Mouse (Mus musculus): ENCODE data around the gene Orm3.

Gene Orm3

DNA sequence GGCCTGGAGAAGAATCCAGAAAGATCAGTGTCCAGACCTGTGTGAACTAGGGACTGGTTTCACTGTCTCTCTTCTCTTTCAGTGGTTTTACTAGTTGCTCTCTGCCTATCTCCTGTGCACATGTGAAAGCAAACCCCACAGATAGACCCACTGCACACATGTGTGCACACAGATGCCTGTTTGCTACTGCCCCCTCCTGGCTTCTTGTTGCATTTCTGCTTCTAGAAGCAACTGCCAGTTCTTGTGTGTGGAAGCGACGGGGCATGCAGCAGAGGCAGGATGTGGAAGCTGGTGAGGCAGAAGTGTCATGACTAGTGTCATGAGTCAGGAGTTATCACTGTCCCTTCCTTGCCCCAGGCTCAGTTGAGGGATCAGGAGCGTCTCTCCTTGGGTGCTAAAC, 15.9 kb downstream of the Orm3 start:
- peak; percentile 70 for DNase-seq

DNA sequence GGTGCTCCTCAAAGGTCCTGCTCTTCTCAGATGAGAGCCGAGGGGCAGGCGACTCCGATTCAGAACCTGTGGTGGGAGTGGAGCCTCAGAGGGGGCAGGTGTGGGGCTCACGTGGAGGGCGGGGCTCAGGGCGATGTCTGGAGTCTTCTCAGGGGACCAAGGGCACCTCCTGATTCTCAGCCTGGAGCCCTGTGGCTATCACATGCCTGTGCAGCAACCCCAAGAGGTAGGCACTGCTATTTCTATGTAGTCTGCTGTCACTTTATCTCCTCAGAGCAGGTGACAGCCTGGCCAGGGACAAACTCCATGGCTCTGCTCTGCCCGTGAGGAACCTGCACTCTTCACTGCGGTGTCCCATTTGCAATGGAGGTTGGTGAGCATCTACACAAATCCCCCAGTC, 17.4 kb downstream of the Orm3 start:
- DNase-seq, result no peak

DNA sequence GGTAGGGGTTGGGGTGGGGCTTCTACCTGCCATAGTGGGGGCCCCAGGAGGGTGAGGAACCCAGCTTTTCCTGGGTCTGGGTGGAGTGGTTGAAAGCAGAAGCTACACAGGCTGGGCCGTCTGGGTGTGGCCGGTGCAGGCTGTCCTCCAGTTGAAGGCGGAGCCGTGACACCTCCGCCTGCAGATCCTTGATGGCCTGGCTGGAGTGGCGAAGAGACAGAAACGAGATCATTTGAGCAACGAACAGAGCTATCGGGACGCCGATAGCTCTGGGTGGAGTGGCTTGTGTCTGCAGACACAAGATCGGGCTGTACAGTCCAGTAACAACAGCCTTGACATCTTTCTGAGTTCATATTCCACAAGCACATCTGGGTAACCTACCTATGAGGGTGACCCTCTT, 18.4 kb downstream of the Orm3 start:
- DNase-seq, result no peak

DNA sequence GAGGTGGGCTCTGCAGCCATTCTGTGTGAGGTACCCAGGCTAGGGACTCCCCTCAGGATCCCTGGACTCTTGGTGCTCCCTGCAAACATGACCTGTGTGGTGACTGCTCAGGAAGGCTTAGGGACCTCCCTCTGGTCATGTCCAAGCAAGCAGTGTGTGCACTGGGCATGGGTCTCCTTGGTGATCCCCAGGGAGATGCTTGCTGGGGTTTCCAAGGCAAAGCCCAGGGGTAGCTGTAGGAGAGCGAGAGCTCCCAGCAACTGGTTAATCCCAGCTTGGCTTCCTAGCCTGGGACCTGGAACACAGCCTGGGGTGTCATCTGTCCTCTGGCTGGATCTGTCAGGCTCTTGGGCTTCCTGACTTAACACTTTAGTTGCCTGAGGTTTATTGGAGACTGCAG, 19.4 kb downstream of the Orm3 start:
- DNase-seq, result no peak

DNA sequence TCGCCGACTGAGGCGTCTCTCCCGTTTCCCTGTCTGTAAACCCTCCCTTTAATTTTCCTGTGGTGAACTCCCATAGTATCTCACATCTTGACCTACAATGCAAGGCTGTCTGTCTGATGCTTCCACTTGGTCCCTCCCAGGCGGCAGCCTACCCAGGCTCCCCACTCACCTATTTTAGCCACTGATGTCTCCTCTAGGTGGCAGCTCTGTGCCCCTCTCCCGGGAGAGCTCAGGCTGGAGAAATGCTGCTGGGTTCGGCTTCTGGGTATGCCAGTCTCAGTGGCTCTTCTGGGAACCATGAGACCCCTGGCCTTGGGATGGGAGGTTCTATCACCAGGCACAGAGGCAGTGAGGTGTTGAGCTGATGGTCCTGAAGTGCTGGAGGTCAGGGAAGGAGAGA, 21.5 kb downstream of the Orm3 start:
- DNase-seq, result peak; percentile 40

DNA sequence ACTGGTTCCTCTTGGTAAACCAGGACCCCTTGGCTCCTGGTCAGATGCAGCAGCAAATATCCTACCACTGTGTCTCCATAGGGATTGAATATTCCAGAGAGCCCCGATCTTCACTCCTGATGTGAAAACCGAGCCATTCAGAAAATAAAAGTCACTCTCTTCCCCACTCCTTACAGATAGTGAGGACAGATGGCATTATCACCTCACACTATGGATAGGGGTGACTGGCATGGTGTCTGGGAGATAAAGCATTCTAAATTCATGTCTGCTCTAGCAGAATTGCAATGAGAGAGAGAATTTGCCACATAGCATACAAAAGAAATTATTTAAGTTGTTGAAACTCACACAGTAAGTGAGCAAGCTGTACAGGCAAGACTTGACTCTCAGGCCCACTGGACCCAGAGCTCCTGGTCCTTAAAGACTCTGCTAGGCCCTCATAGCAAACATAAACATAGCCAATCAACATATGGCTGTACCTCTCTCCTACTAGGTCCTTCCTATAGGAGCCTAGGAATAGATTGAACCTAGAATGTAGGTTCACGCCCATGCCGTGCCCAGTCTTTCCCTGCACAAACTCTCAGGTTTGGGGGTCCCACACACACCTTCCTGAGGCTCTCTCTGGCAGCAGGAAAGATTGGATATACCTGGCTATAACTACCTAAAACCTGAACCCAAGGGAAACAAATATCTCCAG, 26.9 kb downstream of the Orm3 start:
- DNase-seq, result no peak

DNA sequence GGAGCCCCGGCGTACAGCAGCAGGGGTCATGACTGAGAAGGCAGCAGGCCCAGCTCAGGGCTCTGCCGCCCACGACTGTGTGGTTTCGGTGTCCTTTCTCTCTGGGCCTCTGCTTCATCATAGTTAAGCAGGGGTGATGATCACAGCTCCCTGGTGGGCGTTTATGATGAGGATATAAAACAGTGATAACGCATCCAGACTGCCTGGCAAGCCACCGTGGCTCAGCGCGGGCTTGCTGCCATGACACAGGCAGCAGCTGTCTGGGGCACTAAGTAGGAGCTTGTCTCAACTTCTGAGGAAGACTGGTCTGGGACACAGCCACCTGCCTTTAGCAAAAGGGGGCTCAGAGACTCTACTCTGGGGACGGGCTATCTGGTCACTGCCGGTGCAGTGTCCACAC, 27.5 kb downstream of the Orm3 start:
- no peak for DNase-seq

DNA sequence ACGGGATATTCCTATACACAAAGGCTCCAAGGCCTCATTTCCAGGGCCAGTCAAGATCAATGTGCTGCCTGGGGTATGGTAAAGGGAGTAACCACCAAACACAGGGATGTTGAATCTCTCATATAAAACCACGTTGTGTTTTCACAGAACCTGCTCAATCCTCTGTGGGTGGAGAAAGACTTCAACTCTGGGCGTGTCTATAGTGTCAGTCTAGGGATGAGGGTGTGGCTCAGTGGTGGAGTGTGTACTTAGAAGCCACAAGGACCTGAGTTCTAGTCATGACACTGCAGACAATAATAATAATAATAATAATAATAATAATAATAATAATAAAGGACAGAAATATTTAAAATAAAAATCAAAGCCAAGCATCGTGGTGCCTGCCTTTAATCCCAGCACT, 28.3 kb downstream of the Orm3 start:
- no peak for DNase-seq

DNA sequence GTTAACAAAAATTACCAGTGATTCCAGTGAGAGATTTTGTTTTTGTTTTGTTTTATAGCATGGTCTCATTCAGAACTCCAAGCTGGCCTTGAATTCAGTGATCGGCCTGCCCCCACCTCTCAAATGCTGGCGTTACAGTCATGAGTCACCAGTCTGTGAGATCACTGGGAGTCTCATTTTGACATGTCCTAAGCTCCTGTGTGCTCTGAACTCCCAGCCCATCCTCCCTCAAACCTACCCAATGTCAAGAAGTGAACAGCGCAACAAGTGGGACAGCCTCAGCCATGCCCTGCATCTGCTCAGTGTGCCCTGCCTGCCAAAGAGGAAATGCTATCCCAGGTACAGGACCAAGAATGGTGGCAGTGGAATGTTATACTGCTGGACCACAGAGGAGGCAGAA, 29.3 kb downstream of the Orm3 start:
- DNase-seq, result no peak

DNA sequence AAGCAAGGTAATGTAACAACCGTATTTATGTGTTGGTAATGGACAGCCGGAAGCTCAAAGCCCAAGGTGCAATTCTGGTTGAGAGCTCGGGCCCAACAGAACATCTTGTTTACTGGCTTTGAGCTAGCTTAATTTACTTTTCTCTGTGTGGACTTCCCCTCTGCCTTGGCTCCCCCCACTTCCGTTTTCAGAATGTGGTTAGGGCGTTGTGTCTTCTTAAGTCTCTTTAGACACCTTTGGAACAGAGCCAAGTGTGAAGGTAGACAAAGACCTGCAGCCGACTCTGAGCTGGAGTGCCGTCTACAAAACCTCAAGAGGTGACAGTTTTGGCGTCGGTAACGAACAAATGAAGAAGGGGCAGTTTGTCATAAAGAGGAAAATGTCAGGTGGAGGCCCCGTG, 29.8 kb downstream of the Orm3 start:
- peak; percentile 83 for DNase-seq

DNA sequence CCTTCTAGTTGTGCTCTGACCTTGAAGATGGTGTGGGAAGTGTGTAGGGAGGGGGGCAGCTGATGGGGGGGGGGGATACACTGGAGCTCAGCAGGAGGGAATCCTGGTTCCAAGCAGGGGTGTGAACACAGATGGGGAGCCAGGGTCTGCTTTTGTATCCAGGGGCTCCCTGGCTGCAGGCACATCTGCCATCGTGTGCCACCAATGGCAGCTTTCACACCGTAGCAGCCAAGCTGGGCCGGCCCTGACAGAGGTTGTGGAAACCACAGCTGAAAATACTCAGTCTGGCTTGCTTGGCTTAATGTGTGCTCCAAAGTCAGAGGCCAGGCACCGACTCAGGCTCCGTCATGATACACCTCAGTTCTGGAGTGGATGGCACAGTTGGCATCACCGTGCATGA, 32.1 kb downstream of the Orm3 start:
- no peak for DNase-seq

DNA sequence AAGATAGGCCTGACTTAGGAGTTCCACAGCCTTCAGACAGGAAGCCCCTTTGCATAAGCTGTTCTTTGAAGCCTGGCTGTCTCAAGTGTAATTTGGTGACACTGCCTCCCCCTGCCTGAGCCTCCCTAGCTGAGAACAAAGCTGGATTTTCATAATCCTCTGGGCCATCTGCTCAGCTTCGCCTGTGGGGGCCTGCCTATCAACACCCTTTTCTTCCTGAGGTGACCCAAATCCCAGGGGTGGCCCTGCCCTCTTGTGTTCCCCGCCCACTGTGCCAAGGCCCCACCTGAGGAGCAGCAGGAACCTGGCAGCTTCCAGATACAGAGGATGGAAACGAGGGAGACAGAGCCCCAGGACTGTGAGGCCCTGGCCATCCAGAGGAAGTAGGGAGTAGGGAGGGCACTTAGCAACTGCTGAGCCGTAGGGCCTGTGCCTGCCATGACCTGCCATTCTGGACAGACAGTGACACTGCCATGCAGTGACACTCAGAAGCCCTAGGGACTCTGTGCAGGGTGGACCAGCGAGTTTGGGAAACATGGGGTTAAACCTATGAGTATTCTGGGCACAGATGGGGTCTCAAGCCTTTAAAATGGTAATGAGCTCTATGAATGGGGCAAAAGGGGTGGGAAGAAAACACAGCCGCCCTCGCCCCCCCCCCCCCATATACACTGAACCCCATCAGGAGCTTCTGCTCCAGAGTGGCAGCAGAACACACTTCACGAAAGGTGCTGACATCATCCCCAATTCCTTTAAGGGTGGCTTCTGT, 33.3 kb downstream of the Orm3 start:
- DNase-seq, result peak; percentile 65

DNA sequence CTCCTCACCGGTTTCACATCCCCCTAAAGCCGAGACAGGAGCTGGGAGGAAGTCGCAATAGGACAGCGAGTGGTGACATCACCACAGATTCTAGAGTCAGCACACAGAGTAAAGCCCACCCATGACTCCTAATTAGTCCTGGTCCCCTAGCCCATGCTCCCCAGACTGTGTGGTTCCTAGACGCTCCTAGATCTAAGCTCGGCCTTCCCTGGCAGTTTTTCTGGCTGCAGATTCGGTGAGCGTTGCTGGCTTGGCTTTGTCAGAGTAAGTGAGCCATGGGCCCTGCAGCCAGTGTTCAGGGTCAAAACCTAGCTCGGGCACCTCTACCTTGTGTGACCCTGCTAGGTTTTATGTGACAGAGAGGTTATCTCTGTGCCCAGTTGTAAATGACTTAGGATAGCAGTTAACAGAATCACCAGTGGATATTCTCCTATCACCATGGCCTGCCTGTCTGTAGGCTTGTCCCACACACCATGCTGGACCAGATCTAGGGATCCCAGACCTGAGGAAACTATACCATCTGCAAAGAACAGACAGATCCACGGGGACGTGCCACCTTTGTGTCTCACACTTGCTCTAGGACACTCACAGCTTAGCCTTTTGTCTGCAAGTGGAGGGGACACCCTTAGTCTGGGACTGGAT, 34.0 kb downstream of the Orm3 start:
- no peak for DNase-seq

DNA sequence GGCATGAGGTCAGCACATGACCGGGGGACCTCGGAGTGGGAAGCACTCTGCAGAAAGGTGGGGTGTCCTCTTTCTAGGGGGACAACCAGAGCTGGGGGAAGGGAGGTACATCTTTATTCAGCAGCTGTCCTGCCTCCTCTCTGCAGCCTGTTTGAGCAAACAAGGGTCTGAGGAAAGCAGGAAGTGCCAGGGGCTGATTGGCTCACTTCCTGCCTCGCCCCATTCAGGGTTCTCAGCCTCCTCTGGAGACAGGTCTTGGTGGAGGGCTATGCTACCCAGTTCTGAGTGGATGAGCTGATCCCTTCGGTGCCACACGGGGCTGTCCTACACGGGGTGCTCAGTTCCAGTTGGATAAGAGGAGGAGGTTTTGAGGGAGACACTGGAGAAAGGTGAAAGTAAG, 35.4 kb downstream of the Orm3 start:
- DNase-seq, result peak; percentile 67

DNA sequence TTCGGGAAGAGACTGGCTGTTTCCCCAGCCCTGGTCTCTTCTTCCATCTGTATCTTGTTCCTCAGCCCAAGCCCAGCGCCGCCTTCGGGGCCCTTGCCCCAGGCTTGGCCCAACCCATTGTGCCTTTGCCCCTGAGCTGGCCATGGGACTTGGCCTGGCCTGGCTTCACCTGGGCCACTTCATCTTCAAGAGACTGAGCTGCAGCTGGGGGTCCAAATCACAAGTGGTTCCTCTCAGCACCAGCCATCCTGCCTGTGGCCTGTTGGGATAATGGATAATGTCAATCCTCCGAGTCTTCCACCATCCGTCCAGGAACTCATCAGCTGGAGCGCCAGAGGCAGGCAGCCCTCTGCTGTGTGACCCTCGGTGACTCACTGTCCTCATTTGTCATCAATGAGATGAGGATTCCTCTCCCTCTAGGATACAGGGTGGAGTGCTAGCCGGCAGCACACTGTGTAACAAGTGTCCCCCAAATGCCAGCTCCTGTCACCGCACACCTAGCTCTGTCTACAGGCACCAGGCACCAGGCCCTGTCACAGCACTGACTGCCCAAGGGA, 42.1 kb downstream of the Orm3 start:
- no peak for DNase-seq

DNA sequence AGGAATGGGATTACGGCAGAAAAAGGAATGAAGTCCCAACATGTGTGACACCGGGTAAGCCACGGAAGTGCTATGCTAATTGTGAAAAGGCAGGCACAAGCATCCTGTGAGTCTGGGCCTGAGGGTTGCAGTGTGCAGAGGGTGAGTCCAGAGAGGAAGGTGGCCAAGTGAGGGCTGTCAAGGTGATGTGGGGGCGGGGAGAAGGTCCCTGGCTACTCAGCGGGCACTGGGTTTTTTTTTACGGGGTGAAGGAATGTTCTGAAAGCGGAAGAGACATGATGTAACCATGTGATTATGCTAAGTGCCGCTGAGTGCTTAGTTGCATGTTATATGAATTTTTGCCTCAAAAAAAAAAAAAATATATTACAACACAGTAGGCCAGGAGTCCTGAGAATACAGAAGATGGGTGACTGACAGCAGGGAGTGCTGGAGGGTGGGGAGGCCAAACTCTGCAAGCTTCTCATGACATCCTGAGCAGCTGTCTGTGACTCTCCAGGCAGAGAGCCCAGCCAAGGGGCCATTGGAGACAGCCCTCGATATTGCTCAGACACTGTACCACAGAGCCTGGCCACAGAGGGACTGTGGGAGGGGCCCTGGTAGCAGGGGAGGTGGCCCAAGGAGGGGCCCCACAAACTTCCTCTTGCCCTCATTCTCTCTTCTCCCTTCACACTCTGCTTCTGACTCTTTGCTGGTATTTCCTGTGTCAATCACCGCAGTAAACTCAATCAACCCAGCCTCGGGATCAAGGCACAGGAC, 43.1 kb downstream of the Orm3 start:
- peak; percentile 60 for DNase-seq

DNA sequence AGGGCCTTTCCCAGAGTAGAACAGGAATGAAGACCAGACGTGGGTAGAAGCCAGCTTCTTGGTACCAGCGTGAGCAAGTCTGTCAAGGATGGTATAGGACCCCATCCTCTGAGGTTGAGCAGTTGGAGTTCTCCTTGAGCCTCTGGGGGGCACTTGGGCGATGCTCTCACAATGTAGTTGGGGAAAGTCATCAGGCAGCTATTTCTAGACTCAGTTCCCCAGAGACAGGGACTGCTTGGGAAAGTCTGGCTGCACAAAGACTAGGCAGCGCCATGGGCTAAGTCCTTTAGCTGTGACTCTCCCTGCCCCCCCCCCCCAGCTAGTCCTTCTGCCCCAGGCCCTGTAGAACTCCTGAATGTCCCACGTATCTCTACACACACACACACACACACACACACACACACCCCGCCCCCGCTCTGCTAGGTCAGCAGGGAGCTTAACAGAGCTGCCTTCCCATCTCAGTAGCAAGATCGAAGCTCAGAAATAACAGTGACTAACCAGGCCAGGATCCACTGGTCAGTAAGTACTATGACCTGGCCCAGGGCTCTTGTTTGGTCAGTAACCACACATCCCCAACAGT, 43.8 kb downstream of the Orm3 start:
- DNase-seq, result no peak

DNA sequence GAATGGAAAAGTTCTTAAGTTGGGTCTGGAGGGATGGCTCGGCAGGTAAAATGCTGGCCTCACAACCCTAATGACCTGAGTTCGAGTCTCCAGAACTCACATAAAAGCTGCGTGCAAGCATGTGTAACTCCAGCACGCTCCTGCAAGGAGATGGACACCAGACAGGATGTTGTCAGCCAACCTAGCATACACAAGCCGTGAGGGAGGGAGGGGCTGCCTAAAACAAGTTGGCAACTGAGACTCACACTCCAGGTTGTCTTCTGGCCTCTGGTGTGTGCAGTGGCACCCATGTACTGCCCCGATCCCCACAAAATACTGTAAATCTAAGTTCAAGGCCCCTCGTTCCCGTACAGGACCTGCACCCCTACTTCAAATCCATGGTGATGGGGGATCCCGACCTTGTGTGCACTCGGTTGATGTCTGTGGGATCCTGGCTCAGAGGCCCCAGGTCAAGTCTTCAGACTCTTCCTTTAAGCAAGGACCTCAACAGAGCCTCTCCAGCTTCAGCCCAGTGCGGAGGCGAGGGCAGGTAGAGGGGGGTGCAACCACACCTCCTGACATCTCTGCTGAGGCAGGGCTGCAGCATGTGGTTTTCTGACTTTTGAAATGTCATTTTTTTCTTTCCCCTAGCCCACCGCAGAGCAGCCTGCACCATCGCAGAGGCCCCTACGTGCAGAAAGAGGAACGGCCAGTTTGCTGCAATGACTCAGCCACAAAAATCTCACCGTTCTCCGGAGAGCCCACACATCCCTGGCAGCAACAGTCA, 44.8 kb downstream of the Orm3 start:
- peak; percentile 64 for DNase-seq

DNA sequence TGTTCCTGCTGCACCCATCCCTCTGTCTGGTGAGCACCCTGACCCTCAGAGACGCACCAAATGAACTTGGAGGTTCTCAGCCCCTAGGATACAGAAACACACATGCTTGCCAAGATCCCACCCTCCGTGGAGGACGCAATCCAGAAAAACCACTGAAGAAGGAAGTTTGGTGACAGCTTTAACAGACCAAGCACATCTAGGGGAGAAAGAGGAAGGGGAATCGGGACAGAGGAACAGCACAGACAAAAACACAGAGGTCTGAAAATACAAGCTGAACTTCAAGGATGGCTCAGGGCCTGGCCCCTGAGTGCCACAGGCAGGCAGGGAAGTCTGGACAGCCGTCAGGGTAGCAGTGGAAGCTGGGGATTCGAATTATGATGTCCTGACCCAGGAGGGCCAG, 45.7 kb downstream of the Orm3 start:
- DNase-seq, result peak; percentile 25

DNA sequence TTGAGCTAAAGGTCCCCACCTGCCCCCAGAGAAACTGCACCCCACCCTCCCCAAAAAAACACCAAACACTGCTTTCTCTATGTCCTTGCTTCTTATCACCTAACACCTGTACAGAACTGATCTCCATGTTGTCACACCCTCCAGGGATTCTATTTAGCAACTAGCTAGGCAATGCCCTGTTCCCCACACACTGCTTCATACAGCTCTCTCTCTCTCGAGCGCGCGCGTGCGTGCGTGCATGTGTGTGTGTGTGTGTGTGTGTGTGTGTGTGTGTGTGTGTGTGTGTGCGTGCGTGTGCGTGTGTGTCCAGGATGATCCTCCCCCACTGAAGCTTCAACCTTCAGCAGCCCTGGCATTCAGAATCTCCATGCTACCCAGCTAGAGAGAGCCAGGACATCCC, 46.1 kb downstream of the Orm3 start:
- no peak for DNase-seq

DNA sequence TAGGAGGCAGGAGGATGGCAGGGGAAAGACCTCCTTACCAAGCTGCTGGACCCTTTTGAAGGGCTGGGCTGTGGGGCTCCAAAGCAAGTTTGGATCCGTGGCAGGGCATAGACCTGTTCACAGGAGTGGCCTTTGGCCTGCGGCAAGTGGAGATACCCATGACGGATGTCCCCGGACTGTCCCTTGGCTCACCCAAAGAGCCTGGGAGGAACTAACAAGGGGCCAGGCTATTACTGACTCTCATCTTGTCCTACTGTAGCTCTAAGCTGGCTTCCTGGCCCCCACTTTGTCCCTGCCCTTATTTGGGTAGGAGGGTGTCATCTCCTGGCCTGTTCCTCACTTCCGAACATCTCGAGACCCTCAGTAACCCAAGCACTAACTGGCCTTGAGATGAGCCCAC, 46.6 kb downstream of the Orm3 start:
- DNase-seq, result no peak
